Mouse (Mus musculus) R1 (cell line): ENCODE measurements around the gene Vps54.

Experiments
- DNase-seq: peaks from one replicate; pipeline ENCODE4 v3.0.0-alpha.2; 2018; ENCODE audit warnings: low read depth, low spot score

Gene Vps54

GRCm38 (mm10) chr11:21239021-21239661, at the start of gene Vps54:
Vps54 (plus strand) TSS chr11:21239281.
- DNase-seq = peak; percentile 75

GRCm38 (mm10) chr11:21191821-21192220, 47.3 kb upstream of the Vps54 start:
- DNase-seq = peak; percentile 53

GRCm38 (mm10) chr11:21194851-21195250, 44.2 kb upstream of the Vps54 start:
- DNase-seq = no peak

- peak; percentile 74 for DNase-seq
These were observed 30.0 kb upstream of the Vps54 start for GRCm38 (mm10) chr11:21209046-21209445.

- DNase-seq = peak; percentile 75
These were observed 29.4 kb upstream of the Vps54 start for GRCm38 (mm10) chr11:21209701-21210100.

- DNase-seq = no peak
These were observed 21.7 kb upstream of the Vps54 start for GRCm38 (mm10) chr11:21217419-21217818.

- no peak for DNase-seq
These were observed 19.8 kb upstream of the Vps54 start for GRCm38 (mm10) chr11:21219281-21219680.

- no peak for DNase-seq
These were observed 19.1 kb upstream of the Vps54 start for GRCm38 (mm10) chr11:21219851-21220587.

- no peak for DNase-seq
These were observed 18.3 kb upstream of the Vps54 start for GRCm38 (mm10) chr11:21220754-21221153.

- no peak for DNase-seq
These were observed 17.7 kb upstream of the Vps54 start for GRCm38 (mm10) chr11:21221396-21221795.

- no peak for DNase-seq
These were observed 16.4 kb upstream of the Vps54 start for GRCm38 (mm10) chr11:21222606-21223207.

- peak; percentile 44 for DNase-seq
These were observed 15.5 kb upstream of the Vps54 start for GRCm38 (mm10) chr11:21223539-21223938.

GRCm38 (mm10) chr11:21224041-21224440, 15.0 kb upstream of the Vps54 start:
- no peak for DNase-seq

- DNase-seq = no peak
These were observed 14.6 kb upstream of the Vps54 start for GRCm38 (mm10) chr11:21224446-21224845.

GRCm38 (mm10) chr11:21224983-21225382, 14.1 kb upstream of the Vps54 start:
- no peak for DNase-seq

GRCm38 (mm10) chr11:21235381-21235780, 3.7 kb upstream of the Vps54 start:
- no peak for DNase-seq

- DNase-seq = peak; percentile 62
These were observed 3.3 kb upstream of the Vps54 start for GRCm38 (mm10) chr11:21235821-21236220.

- DNase-seq = peak; percentile 22
These were observed 2.1 kb upstream of the Vps54 start for GRCm38 (mm10) chr11:21236996-21237395.

- DNase-seq = peak; percentile 21
These were observed 1.4 kb upstream of the Vps54 start for GRCm38 (mm10) chr11:21237474-21238278.

GRCm38 (mm10) chr11:21238279-21239020, 631 bp upstream of the Vps54 start:
- peak; percentile 69 for DNase-seq
